Mouse (Mus musculus) hindlimb bud, embryonic 11.5 days (tissue): ENCODE results near the gene Coq9.

ENCODE experiments used
- DNase-seq: peaks from one replicate; pipeline ENCODE4 v3.0.0-alpha.2; 2012; ENCODE audit warnings: low read depth, low spot score; ENCODE audit errors: extremely low spot score

Coq9 gene

GRCm38 (mm10) chr8:94866921-94867320 is 28.8 kb downstream of the Coq9 start:
- no peak for DNase-seq

- DNase-seq, result no peak
These were observed 31.0 kb downstream of the Coq9 start for GRCm38 (mm10) chr8:94869146-94869545.

- no peak for DNase-seq
These were observed 31.9 kb downstream of the Coq9 start for GRCm38 (mm10) chr8:94870003-94870402.

- no peak for DNase-seq
These were observed 32.5 kb downstream of the Coq9 start for GRCm38 (mm10) chr8:94870474-94871107.

GRCm38 (mm10) chr8:94871108-94871894 is 33.2 kb downstream of the Coq9 start:
- no peak for DNase-seq

- no peak for DNase-seq
These were observed 34.0 kb downstream of the Coq9 start for GRCm38 (mm10) chr8:94872156-94872555.

GRCm38 (mm10) chr8:94872576-94872975 is 34.5 kb downstream of the Coq9 start:
- DNase-seq, result no peak

GRCm38 (mm10) chr8:94874358-94874757 is 36.2 kb downstream of the Coq9 start:
- DNase-seq, result no peak

- no peak for DNase-seq
These were observed 37.2 kb downstream of the Coq9 start for GRCm38 (mm10) chr8:94875096-94875870.

GRCm38 (mm10) chr8:94875871-94876150 is 37.7 kb downstream of the Coq9 start:
- DNase-seq, result no peak

GRCm38 (mm10) chr8:94876197-94876730 is 38.1 kb downstream of the Coq9 start, which contains the start of gene Dok4:
Gene Dok4, minus strand, starts transcription at chr8:94876330.
- no peak for DNase-seq

GRCm38 (mm10) chr8:94876820-94877219 is 38.7 kb downstream of the Coq9 start:
- DNase-seq, result no peak

- no peak for DNase-seq
These were observed 42.6 kb downstream of the Coq9 start for GRCm38 (mm10) chr8:94880742-94881141.

- DNase-seq, result no peak
These were observed 50.4 kb downstream of the Coq9 start for GRCm38 (mm10) chr8:94888383-94889036.

GRCm38 (mm10) chr8:94892917-94893316 is 54.8 kb downstream of the Coq9 start:
- no peak for DNase-seq

GRCm38 (mm10) chr8:94899262-94899661 is 61.1 kb downstream of the Coq9 start:
- DNase-seq, result no peak

GRCm38 (mm10) chr8:94900617-94901016 is 62.5 kb downstream of the Coq9 start:
- no peak for DNase-seq

GRCm38 (mm10) chr8:94901031-94901430 is 62.9 kb downstream of the Coq9 start:
- DNase-seq, result no peak

GRCm38 (mm10) chr8:94903709-94904108 is 65.6 kb downstream of the Coq9 start:
- DNase-seq, result peak; percentile 53
